Comparison of ENCODE assay signal across 20 mouse cellular contexts in the genomic region with DNA sequence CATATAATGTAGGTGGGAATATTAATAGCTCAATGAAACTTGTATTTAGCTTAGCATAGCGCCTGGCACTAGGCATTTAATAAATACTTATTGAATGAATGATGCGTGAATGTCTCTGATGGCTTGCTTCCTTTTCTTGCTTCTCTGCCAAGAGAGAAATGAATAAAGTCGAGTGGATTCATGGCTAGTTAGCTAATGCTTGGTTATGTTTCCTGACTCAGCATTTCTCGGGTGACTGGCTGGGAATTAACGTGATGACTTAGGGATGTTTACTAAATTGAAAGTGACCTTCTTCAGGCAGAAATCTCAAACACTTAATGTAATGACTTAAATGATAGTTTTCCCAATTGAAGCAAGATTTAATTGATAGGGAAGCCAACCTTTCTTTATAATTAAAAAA. TPM values are rescaled to one million over a fixed set of nuclear protein-coding genes. Genes with fewer than 3 reads are reported as not detected.
"Had no signal": no experiment of that assay in that cellular context is flagged by ENCODE, and none has a peak within 500 bp of the region (broad histone marks: within the 10 kb centered on the region; RNA-seq: fewer than 3 reads in every experiment).

No protein-coding gene starts in this region.

- H3K4me3 ChIP-seq: kidney, embryonic 15.5 days; layer of hippocampus, adult 2 months; limb, embryonic 13.5 days; liver, embryonic 15.5 days; lung, embryonic 15.5 days had no signal

- H3K27me3 ChIP-seq: kidney, embryonic 15.5 days; liver, embryonic 15.5 days; lung, embryonic 15.5 days had no signal

- H3K36me3 ChIP-seq: kidney, embryonic 15.5 days; limb, embryonic 13.5 days; liver, embryonic 15.5 days; lung, embryonic 15.5 days had no signal

- H3K9ac ChIP-seq: kidney, embryonic 15.5 days; limb, embryonic 13.5 days; liver, embryonic 15.5 days; lung, embryonic 15.5 days had no signal

- H3K4me2 ChIP-seq: kidney, embryonic 15.5 days; limb, embryonic 13.5 days; liver, embryonic 11.5 days; liver, embryonic 15.5 days; lung, embryonic 15.5 days had no signal

- H3K9me3 ChIP-seq: kidney, embryonic 15.5 days; limb, embryonic 13.5 days; liver, embryonic 15.5 days; lung, embryonic 15.5 days had no signal

- DNase-seq: kidney, adult 18-20 months; kidney, postnatal 4 days; left cerebral cortex, postnatal 4 days; right cerebral cortex, postnatal 4 days; spleen, adult 18-20 months; thymus, adult 18-20 months; thymus, postnatal 14 days had no signal

- ATAC-seq: midbrain, embryonic 16.5 days had no signal

- H3K27ac ChIP-seq: kidney, embryonic 15.5 days; layer of hippocampus, adult 2 months; limb, embryonic 13.5 days; liver, embryonic 15.5 days; lung, embryonic 15.5 days had no signal

- H3K4me1 ChIP-seq: kidney, embryonic 15.5 days; liver, embryonic 15.5 days had no signal

RNA-seq across cellular contexts. Expression of gene Lrrc52, which starts 1.3 kb away (rescaled TPM):
- total RNA-seq: layer of hippocampus, adult 2 months; layer of hippocampus, postnatal 14 days; left cerebral cortex, adult 18-20 months; left cerebral cortex, postnatal 10 days; left cerebral cortex, postnatal 4 days; megakaryocyte progenitor cell, adult 5-6 weeks had no signal
- polyA plus RNA-seq: kidney, embryonic 15.5 days; liver, embryonic 15.5 days; midbrain, embryonic 16.5 days; neural tube, embryonic 14.5 days; stomach, embryonic 14.5 days had no signal
